Mouse (Mus musculus): ENCODE results near the gene Hist1h2br.
"Not testable (repeated sequence)": the region's sequence is repeated elsewhere in the genome, so short reads cannot be mapped to it uniquely, and the experiment has no call there.

The Hist1h2br gene

GRCm38 (mm10) chr13:21846356-21846755, 12.8 kb downstream of the Hist1h2br start:
- not testable (repeated sequence) for DNase-seq (ENCODE audit: low spot score in 2 of 2)

- peak in 1 of 2 experiments; percentile 26 for DNase-seq (ENCODE audit: low spot score in 2 of 2)
Measured at GRCm38 (mm10) chr13:21847883-21848282, 14.3 kb downstream of the Hist1h2br start.

GRCm38 (mm10) chr13:21850696-21851095, 17.2 kb downstream of the Hist1h2br start:
- DNase-seq (ENCODE audit: low spot score in 2 of 2): not testable (repeated sequence)

- no peak for DNase-seq (ENCODE audit: low spot score in 2 of 2)
Measured at GRCm38 (mm10) chr13:21852215-21852945, 18.8 kb downstream of the Hist1h2br start.

- peak; percentile 73 to 85 for DNase-seq (ENCODE audit: low spot score in 2 of 2)
Measured at GRCm38 (mm10) chr13:21855146-21855545, 21.6 kb downstream of the Hist1h2br start.

- peak; percentile 48 to 70 for DNase-seq (ENCODE audit: low spot score in 2 of 2)
Measured at GRCm38 (mm10) chr13:21855698-21856162, 22.2 kb downstream of the Hist1h2br start.

GRCm38 (mm10) chr13:21861608-21862007, 28.1 kb downstream of the Hist1h2br start:
- DNase-seq (ENCODE audit: low spot score in 2 of 2): no peak

- not testable (repeated sequence) for DNase-seq (ENCODE audit: low spot score in 2 of 2)
Measured at GRCm38 (mm10) chr13:21865503-21865902, 32.0 kb downstream of the Hist1h2br start.

- no peak for DNase-seq (ENCODE audit: low spot score in 2 of 2)
Measured at GRCm38 (mm10) chr13:21880735-21881134, 47.2 kb downstream of the Hist1h2br start.

- peak; percentile 33 to 50 for DNase-seq (ENCODE audit: low spot score in 2 of 2)
Measured at GRCm38 (mm10) chr13:21881878-21882669, 48.5 kb downstream of the Hist1h2br start.

- peak; percentile 42 to 63 for DNase-seq (ENCODE audit: low spot score in 2 of 2)
Measured at GRCm38 (mm10) chr13:21882760-21883405, 49.3 kb downstream of the Hist1h2br start.

GRCm38 (mm10) chr13:21883407-21883806, 49.9 kb downstream of the Hist1h2br start:
- DNase-seq (ENCODE audit: low spot score in 2 of 2): no peak

GRCm38 (mm10) chr13:21884586-21884985, 51.0 kb downstream of the Hist1h2br start:
- no peak for DNase-seq (ENCODE audit: low spot score in 2 of 2)

Measured in right cerebral cortex, postnatal 10 days (tissue).